Mouse (Mus musculus): ENCODE data around the gene Nbeal2. TPM values are rescaled to one million over a fixed set of nuclear protein-coding genes. Genes with fewer than 3 reads are reported as not detected.

Nbeal2 gene
- total RNA-seq, 1 experiment from 2014 or later: 92.9 TPM

DNA sequence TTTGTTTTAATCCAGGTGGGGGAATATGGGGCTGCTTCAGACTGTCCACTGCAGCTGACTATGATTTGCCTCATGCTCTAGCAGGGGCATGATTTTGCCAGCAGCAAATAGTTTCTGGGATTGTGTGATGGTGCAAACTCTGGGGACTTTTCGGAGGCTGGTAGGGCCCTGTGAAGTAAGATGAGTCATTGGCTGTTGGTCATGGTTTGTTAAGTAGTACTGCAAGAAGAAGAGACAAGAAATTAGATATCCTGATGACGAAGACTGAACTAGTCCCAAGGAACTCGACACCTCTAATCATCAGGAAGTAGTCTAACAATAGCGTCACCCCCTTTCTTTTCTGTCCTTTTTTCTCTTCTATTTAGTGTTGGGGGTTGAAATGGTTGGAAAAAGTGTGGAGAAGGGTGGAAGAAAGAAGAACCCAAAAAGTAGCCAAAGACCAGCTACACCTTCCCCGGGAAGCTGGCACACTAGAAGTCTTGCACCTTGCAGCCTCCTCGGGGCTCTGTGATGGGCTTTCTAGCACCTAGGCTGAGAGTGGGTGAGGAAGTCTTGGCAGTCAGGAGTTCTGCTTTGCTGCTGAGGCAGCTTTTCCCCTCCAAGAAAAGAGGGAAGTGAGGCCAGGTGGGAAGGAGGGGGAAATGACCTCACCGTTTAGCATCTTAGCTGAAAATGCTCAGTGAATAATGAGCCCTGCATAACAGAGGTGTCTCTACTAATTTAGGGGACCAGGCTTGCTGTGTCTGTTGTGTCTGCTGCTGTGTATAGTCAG, 27.0 kb upstream of the Nbeal2 start:
- ATAC-seq (replicated peaks; ENCODE audit: insufficient number of reproducible peaks, low FRiP score, low TSS enrichment, poor library complexity, severe bottlenecking): no peak

DNA sequence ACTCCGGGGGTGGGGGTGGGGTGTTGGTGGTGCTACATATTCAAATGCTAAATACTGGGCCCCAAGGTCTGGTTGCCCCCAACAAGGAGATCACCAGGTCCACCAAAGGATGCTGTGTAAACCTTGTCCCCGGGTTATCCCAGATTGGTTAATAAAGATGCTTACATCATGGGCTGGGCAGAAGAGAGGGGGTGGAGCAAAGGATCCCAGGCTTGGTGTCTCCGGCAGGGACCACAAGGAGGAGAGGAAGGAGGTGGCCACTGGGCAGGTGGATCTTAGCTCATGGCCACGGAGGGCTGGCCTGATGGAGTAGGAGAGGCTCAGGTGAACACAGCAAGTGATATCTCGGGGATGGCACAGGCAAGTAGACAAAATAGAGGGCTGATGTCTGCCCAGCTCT, 24.9 kb upstream of the Nbeal2 start:
- no peak for ATAC-seq (replicated peaks; ENCODE audit: insufficient number of reproducible peaks, low FRiP score, low TSS enrichment, poor library complexity, severe bottlenecking)

DNA sequence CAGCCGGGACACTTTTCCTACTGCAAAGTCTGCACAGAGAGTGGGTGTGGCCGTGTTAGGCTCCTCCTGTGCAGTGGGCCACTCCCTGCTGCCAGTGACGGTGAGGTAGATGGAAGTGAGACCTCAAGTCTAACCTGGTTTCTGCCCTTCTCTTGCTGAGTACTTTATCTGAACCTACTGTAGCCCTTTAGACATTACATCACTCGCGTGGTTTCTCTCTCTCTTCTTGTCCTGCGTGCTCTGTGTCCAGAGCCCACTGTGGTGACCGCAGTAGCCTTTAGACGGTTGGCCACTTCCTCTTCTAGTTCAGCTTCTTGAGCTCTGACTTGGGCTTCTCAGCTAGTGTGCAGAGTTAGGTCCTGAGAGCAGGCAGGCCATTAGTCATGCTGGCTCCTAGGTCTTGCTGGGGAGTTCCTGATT, 22.5 kb upstream of the Nbeal2 start:
- ATAC-seq (replicated peaks; ENCODE audit: insufficient number of reproducible peaks, low FRiP score, low TSS enrichment, poor library complexity, severe bottlenecking): peak; percentile 92

DNA sequence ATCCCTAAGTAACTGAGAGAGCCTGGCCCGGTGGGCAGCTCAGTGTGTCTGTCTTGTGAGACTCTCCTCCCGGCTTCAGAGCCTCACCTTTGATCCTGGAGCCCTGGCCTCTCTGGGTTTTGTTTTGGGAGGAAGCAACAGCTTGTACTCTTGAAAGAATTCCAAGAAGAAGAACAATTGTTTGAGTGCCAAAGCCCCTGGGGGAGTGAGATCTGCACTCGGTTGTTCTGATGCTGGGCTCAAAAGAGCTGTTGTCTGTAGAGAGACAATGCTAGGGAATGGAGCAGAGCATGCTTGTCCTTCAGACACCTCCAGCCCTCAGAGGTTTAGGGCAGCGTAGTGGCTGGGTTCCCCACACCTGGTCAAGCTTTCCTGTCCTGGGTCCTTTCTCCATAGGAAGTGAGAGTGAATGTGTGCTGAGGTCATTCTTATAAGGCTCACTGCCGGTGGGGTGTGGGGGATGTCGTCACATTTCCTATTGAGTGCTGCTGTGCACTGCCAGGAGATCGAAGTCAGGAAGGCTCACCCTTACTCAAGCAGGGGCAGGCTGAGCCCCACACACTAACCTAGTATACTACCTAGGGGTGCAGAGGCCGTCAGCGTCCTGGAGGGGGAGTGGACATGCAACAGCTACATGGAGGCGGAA, 19.3 kb upstream of the Nbeal2 start:
- no peak for ATAC-seq (replicated peaks; ENCODE audit: insufficient number of reproducible peaks, low FRiP score, low TSS enrichment, poor library complexity, severe bottlenecking)

DNA sequence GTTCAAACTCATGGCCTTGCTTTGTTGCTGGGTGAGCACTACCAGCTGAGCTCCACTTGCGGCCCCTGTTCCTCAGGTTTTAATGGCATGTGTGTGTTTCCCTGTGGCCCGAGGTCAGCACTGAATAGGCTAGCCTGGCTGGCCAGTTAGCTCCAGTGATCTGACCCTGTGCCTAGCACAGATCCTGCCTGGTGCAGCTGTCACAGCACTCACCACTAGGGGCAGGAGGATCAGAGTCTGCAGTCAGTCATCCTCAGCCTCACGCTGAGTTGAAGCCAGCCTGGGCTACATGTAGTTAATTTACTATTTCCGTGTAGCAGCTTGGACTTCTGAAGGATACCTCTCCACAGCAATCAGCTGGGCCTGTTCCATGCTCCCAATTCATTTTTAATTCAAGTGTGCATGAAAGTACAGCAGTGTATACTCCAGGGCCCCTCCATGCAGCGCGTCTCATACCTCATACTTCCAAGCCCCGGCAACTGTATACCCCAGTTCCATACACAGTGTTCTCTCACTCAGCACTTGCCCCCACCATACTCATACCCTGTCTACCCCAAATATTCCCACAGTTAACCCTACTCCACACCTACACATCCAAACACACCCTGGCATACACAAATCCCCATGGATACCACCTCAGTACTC, 18.6 kb upstream of the Nbeal2 start:
- 0 out of 2 replicates have a peak, but pooled peaks have one; percentile 44 for ATAC-seq (replicated peaks; ENCODE audit: insufficient number of reproducible peaks, low FRiP score, low TSS enrichment, poor library complexity, severe bottlenecking)

DNA sequence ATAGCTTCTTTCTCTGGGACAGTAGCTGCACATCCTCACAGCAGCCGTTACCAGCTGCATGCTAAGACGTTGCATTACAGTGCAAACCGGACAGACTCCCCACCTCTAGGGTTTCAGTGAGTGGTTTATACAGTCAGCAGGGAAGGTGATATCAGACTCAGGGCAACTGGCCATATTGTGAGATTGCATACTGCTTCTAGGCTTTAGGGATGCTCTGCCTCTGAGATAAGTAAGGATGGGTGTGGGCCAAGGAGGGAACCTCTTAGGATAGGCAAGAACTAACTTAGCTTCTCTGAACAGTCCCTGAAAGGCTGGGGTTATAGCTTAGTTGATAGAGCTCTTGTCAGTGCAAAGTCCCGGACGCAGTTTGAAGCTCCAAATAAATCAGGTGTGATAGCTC, 15.8 kb upstream of the Nbeal2 start:
- ATAC-seq (replicated peaks; ENCODE audit: insufficient number of reproducible peaks, low FRiP score, low TSS enrichment, poor library complexity, severe bottlenecking): no peak

DNA sequence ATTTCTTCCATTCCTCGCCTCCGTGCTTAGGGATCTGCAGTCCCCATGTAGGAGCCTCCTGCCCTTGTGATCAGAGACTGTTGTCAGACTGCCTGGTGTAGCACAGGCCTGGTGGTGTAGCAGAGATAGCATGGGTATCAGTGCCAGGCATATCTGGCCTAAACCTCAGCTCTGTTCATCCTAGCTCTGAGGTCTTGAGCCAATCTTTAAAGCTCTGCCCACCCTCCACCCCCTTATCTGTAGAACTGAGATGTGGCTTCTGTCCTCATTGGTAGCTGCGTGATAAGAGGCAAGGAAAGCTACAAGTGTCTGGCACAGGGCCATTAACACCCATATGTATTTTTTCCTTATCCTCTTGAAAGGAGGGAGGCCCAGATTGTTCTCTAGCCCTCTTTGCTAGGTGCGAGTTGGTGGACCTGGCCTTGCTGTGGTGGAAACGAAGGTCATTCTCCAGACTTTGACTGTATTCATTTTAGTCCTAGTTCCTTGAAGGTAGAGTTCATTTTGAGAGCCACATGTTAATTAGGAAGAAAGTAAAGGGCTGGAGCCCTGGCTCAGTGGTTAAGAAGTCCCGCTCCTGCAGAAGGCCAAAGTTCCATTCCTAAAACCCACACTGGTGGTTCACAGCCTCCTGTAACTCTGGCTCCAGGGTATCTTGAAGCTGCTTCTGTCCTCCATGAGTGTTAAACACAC, 14.8 kb upstream of the Nbeal2 start:
- ATAC-seq (replicated peaks; ENCODE audit: insufficient number of reproducible peaks, low FRiP score, low TSS enrichment, poor library complexity, severe bottlenecking): no peak

DNA sequence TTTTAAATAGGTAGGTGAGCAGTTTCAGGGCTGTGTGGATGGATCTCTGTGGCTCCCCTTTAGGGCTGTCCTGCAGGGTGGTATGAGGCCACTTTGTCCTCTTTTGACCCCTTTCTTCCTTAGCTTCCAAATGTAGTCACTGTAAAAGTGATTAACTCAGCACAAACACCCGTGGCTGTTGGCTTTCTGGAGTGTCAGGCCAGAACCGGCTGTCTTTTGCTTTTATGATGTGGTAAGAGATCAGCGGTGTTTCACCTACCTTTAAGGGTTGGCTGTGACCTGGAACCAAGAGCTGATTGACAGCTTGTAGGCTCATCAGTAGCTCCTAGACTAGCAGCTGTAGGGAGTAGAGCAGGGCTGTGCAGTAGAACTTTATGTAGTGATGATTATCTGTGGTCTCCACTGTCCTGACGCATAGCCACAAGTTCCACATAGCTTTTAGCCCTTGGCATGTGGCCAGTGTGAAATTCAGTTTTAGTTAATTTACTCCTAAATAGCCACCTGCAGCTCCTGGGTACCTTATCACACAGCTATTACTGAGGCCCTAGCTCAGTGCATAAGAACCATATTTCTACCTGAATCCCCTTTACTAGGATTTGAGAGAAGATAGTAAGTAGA, 13.4 kb upstream of the Nbeal2 start:
- ATAC-seq (replicated peaks; ENCODE audit: insufficient number of reproducible peaks, low FRiP score, low TSS enrichment, poor library complexity, severe bottlenecking): no peak

DNA sequence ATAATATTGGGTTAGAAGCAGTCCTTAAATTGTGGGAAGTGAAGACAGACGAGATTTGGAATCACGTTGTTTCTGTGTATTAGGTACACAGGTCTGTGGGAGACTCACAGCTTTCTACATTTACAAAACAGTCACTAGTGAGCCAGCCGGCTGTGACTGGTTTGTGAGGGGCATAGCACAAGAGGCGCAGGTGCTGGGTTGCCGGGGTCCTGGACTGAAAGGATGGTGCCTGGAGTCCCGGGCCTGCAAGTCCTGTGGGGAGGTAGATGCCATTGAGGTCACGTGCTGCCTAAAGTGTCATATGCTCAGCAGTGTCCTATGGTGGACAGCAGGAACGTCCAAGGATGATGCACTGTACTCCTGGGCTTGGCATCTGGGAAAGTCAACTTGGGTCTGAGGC, 12.4 kb upstream of the Nbeal2 start:
- ATAC-seq (replicated peaks; ENCODE audit: insufficient number of reproducible peaks, low FRiP score, low TSS enrichment, poor library complexity, severe bottlenecking): no peak

DNA sequence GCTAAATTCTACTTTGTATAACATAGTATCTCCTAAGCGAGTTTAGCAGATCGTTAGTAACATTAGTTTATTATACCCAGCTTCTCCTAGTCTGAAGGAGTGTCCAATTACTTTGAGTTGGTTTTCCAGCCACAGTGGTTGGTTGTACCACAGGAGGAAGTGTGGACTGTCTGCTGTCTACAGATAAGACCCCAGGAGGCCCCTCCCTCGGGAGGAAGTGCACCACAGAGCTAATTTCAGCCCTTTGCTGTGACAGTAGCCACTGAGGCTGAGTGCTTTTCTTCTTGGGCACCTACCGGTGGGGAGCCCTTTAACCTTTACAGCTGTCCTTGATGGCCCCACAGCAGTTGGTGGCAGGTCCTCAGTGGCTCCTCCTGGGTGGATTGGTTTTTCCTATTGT, 12.0 kb upstream of the Nbeal2 start:
- ATAC-seq (replicated peaks; ENCODE audit: insufficient number of reproducible peaks, low FRiP score, low TSS enrichment, poor library complexity, severe bottlenecking): peak; percentile 60

DNA sequence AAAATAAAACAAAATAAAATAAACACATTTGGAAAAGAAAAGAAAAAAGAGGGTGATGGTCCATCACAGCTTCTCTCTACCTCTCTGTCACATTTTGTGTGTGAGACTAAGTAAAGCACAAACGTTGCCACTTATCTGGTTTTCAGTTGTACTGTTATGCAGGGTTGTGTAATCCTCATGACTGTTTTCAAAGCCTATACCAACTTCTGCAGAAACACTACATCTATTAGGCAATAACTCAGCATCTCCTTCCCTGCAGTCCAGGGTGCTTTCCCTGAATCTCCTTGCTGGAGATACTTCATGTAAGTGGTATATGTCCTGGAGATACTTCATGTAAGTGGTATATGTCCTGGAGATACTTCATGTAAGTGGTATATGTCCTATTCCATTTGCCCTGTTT, 8.9 kb upstream of the Nbeal2 start:
- peak; percentile 73 for ATAC-seq (replicated peaks; ENCODE audit: insufficient number of reproducible peaks, low FRiP score, low TSS enrichment, poor library complexity, severe bottlenecking)

DNA sequence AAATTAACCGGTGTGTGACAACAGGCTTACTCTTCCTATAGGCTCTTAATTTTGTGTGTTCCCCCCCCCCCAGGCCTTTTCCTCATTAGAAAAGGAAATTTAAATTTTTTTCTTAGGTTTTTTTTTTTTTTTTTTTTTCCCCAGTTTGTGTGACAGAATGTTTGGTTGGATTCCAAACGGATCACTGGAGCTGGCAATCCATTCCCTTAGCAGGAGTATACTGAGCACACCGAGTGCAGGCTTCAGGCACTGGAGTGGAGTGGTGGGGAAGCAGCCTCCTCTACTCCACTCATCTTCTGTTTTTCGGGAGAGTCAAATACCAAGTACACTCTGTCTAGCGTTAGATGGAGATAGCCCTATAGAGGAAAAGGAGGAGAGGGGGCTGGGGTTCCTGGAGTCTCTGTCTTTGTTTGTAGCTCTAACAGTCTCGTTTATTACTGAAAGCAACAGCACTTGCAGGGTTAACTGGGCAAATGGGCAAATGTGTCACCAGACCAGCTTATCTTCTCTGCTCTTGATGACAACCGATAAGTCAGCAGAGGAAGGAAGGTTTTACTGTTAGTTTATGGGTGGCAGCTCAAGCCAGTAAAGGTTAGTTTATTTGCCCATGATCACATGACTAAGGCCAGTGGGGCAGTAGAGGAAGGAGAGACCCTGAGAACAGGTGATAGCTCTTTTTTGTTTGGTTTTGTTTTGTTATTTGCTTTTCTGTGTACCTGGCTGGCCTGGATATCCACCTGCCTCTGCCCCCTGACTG, 7.1 kb upstream of the Nbeal2 start:
- ATAC-seq (replicated peaks; ENCODE audit: insufficient number of reproducible peaks, low FRiP score, low TSS enrichment, poor library complexity, severe bottlenecking): no peak

DNA sequence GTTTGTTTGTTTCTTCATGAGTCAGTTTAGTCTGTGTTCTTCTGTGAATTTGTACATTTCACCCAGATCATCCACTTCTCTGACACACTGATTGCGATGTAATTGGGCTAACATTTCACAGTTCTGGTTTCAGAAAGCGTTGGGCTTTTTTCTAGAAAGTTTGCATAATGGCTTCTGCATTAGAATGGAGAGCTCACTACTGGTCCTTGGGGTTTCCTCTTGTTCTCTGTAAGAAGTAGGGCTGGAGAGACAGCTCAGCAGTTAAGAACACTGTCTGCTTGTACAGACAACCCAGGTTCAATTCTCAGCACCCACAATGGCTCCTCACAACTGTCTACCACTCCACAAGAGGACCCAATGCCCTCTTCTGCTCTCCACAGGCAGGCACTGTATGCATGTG, 6.2 kb upstream of the Nbeal2 start:
- ATAC-seq (replicated peaks; ENCODE audit: insufficient number of reproducible peaks, low FRiP score, low TSS enrichment, poor library complexity, severe bottlenecking): no peak

DNA sequence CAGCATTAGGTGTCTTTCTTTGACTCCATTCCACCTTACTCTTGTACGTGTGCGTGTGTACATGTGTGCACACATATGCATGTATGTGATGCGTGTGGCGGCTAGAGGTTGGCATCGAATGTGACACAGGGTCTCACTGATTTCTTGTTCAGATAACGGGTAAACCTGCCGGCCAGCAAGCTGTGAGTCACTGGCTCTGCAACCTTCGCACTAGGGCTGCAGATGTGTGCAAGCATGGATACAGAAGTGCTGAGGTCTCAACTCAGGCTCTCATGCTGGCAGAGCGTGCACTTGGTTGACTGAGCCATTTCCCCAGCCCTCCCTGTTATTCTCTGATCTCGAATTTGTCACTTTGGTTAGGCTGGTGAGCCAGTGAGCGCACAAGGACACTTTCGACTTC, 5.6 kb upstream of the Nbeal2 start:
- no peak for ATAC-seq (replicated peaks; ENCODE audit: insufficient number of reproducible peaks, low FRiP score, low TSS enrichment, poor library complexity, severe bottlenecking)

DNA sequence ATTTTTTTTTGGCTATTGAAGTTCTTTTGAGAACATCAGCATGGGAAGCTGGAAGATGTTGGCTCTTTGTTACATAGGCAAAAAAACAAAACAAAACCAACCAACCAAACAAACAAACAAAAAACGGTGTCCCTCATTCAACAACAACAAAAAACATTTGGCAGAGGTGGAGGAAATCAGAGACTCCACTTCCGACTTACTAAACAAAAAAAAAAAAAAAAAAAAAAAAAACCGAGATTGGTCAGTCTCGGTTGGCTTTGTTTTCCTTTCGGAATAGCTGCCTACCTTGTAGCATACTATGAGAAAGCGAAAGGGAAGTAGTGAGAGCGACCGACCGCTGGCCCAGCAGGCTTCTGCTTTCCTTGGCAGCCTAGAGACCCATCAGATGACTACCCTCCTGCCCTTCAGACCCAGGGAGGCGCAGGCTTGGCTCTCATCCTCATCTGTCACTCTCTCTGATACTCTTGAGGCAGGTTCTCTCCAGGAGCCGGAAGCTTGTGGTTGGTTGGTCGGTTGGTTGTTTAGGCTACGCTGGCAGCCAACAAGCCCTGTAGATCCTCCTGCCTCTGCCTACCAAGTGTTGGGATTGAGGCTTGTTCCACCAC, 3.6 kb upstream of the Nbeal2 start:
- ATAC-seq (replicated peaks; ENCODE audit: insufficient number of reproducible peaks, low FRiP score, low TSS enrichment, poor library complexity, severe bottlenecking): peak; percentile 54

DNA sequence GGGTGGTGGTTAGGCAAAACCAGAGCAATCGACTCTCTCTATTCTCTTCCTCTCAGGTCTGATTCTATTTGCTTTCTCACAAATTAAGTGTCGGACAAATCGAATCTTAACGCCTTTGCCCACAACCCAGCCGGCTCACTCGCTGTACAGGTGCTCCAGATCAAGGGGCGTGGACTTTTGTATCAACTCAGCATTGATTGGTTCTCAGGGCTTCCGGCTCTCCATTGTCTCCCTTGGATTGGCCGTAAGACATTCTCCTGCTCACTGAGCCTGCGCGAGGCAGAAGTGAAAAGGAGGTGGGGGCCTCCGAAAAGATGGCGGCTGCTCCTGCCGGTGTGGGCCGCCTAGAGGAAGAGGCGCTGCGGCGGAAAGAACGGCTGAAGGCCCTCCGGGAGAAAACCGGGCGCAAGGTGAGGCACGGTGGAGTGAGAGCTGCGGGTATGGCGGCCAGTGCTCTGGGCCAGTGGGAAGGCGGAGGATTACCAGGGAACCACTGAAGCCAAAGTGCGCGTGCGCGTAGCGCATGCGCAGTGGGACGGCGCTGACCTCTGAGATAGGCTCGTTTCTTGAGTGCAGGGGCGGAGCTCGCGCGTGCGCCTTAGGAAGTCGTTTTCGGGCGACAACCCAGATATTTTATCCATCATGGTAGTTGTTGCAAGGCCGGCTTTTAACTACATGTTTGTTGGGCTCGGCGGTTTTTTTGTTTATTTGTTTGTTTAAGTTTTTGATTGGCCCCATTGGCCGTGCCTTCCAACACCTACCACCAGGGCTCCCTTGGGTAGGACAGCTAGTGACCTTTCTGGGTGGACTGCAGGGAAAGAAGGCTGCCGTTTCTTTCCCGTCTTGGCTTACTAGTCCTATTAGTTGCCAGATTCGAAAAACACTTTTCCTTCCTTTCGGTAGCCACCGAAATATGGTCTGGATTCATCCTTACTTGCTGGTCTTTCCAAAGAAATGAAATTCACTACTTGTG, 2.6 kb upstream of the Nbeal2 start, which contains the start of gene Ccdc12:
Ccdc12 (plus strand) TSS at position 255 of the 973 bp plus-strand sequence.
- peak; percentile 72 for ATAC-seq (replicated peaks; ENCODE audit: insufficient number of reproducible peaks, low FRiP score, low TSS enrichment, poor library complexity, severe bottlenecking)

DNA sequence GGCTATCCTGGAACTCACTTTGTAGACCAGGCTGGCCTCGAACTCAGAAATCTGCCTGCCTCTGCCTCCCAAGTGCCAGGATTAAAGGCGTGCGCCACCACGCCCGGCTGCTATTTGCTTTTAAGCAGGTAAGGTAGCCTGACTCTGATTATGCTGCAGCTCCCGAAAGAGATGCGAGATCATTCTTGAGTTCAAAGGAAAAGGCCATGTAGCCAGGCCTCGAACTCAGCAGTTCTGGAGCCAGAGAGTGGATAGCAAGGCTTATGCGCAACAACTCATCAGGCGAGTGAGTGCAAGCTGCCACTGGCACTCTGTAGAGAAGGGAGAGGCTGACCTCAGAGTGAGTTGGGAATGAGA, 1.7 kb upstream of the Nbeal2 start:
- no peak for ATAC-seq (replicated peaks; ENCODE audit: insufficient number of reproducible peaks, low FRiP score, low TSS enrichment, poor library complexity, severe bottlenecking)
